Mouse (Mus musculus): ENCODE measurements around the gene Cd300a. TPM values are rescaled to one million over a fixed set of nuclear protein-coding genes. Genes with fewer than 3 reads are reported as not detected.

The Cd300a gene
- polyA plus RNA-seq, 1 experiment from 2014 or later: 1.0 TPM

DNA sequence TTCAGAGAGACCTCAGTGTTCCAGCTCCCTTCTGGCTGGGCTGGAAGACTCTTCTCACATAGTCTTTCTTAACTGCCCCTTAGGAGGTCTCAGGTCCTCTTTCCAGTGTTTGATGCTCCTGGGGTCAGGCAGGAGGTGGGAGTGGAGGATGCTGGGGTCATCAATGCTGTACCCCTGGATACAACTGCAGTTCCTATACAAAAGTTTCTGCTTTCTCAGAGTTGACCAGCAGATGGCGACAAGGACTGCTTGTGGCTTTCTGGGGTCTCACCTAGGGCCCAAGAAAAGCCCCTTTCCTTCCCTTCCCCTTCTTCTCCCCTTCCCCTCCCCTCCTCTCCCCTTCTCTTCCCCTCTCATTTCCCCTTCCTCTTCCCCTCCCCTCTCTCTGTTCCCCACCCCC lies 9.3 kb upstream of the Cd300a start:
- H3K4me1 ChIP-seq (ENCODE audit: control insufficient read depth, insufficient read depth, low read length): 0 out of 2 replicates have a peak, but pooled peaks cover 3% of the 10 kb centered on the region
- 0% methylated on average over 1 of the region's 1 CpGs for WGBS
- no peak overlapping the region for H3K27ac ChIP-seq (ENCODE audit: low read depth, low read length)
- no peak overlapping the region for H3K4me2 ChIP-seq (ENCODE audit: low read depth)
- no peaks in the 10 kb centered on the region for H3K27me3 ChIP-seq (ENCODE audit: control insufficient read depth, insufficient read depth, low read length)
- H3K4me3 ChIP-seq (ENCODE audit: low read depth, low read length): no peak overlapping the region
- ATAC-seq (ENCODE audit: insufficient read depth, low FRiP score, low TSS enrichment) (no peak), DNase-seq (ENCODE audit: low spot score) (peak; percentile 58)
- H3K36me3 ChIP-seq (ENCODE audit: control insufficient read depth, insufficient read depth, low read length): no peaks in the 10 kb centered on the region
- H3K9me3 ChIP-seq (ENCODE audit: control insufficient read depth, low read length): no peaks in the 10 kb centered on the region
- H3K9ac ChIP-seq (ENCODE audit: low read length): no peak overlapping the region

DNA sequence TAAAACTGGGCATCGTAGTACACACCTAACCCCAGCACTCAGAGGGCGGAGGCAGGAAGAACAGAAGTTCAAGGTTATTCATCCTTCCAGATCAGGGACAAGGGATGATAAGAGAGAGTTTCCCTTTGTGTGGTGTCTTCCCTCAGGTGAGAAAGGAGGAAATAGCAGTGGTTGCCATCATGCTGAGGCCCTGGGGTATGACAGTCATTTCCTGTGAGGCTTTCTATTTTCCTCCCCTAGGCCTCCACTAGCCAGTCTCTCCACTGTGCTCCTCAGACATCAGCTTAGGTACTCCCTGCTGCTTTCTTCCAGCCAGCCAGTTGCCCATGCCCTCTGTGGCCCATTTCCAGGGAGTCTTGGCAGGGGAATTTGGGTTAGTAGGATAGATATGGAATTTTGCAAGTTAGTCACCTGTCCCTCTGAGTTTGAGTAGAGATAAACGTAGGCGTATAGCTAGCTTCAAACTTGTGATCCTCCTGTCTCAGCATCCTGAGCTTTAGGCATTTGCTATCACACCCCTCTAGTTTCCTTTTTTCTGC lies 6.5 kb upstream of the Cd300a start:
- H3K9ac ChIP-seq (ENCODE audit: low read length): no peak overlapping the region
- no peak overlapping the region for H3K4me2 ChIP-seq (ENCODE audit: low read depth)
- H3K4me1 ChIP-seq (ENCODE audit: control insufficient read depth, insufficient read depth, low read length): no peaks in the 10 kb centered on the region
- no peaks in the 10 kb centered on the region for H3K27me3 ChIP-seq (ENCODE audit: control insufficient read depth, insufficient read depth, low read length)
- WGBS: 92% methylated on average over 4 of the region's 4 CpGs
- DNase-seq (ENCODE audit: low spot score) (no peak), ATAC-seq (ENCODE audit: insufficient read depth, low FRiP score, low TSS enrichment) (no peak)
- H3K4me3 ChIP-seq (ENCODE audit: low read depth, low read length): no peak overlapping the region
- H3K27ac ChIP-seq (ENCODE audit: low read depth, low read length): no peak overlapping the region
- H3K36me3 ChIP-seq (ENCODE audit: control insufficient read depth, insufficient read depth, low read length): no peaks in the 10 kb centered on the region
- no peaks in the 10 kb centered on the region for H3K9me3 ChIP-seq (ENCODE audit: control insufficient read depth, low read length)

GRCm38 (mm10) chr11:114884380-114885100 lies 5.3 kb upstream of the Cd300a start:
- Histone ChIP-seq H3K4me1 (ENCODE audit: control insufficient read depth, insufficient read depth, low read length) (no peaks in the 10 kb centered on the region), H3K36me3 (ENCODE audit: control insufficient read depth, insufficient read depth, low read length) (no peaks in the 10 kb centered on the region), H3K4me3 (ENCODE audit: low read depth, low read length) (no peak overlapping the region), H3K27me3 (ENCODE audit: control insufficient read depth, insufficient read depth, low read length) (no peaks in the 10 kb centered on the region), H3K4me2 (ENCODE audit: low read depth) (no peak overlapping the region), H3K27ac (ENCODE audit: low read depth, low read length) (no peak overlapping the region), H3K9me3 (ENCODE audit: control insufficient read depth, low read length) (no peaks in the 10 kb centered on the region), H3K9ac (ENCODE audit: low read length) (no peak overlapping the region)
- no peak for ATAC-seq (ENCODE audit: insufficient read depth, low FRiP score, low TSS enrichment)
- 90% methylated on average over 4 of the region's 4 CpGs for WGBS
- DNase-seq (ENCODE audit: low spot score): no peak

- no peak for DNase-seq (ENCODE audit: low spot score)
- Histone ChIP-seq H3K4me3 (ENCODE audit: low read depth, low read length) (no peak overlapping the region), H3K4me1 (ENCODE audit: control insufficient read depth, insufficient read depth, low read length) (no peaks in the 10 kb centered on the region), H3K27ac (ENCODE audit: low read depth, low read length) (no peak overlapping the region), H3K9me3 (ENCODE audit: control insufficient read depth, low read length) (no peaks in the 10 kb centered on the region), H3K27me3 (ENCODE audit: control insufficient read depth, insufficient read depth, low read length) (no peaks in the 10 kb centered on the region), H3K4me2 (ENCODE audit: low read depth) (no peak overlapping the region), H3K9ac (ENCODE audit: low read length) (no peak overlapping the region), H3K36me3 (ENCODE audit: control insufficient read depth, insufficient read depth, low read length) (no peaks in the 10 kb centered on the region)
- 60% methylated on average over 5 of the region's 5 CpGs for WGBS
- no peak for ATAC-seq (ENCODE audit: insufficient read depth, low FRiP score, low TSS enrichment)
Observed at GRCm38 (mm10) chr11:114890542-114890941, 701 bp downstream of the Cd300a start.

- Histone ChIP-seq H3K36me3 (ENCODE audit: control insufficient read depth, insufficient read depth, low read length) (no peaks in the 10 kb centered on the region), H3K4me2 (ENCODE audit: low read depth) (no peak overlapping the region), H3K9ac (ENCODE audit: low read length) (no peak overlapping the region), H3K27me3 (ENCODE audit: control insufficient read depth, insufficient read depth, low read length) (no peaks in the 10 kb centered on the region), H3K4me3 (ENCODE audit: low read depth, low read length) (no peak overlapping the region), H3K4me1 (ENCODE audit: control insufficient read depth, insufficient read depth, low read length) (no peaks in the 10 kb centered on the region), H3K9me3 (ENCODE audit: control insufficient read depth, low read length) (no peaks in the 10 kb centered on the region), H3K27ac (ENCODE audit: low read depth, low read length) (no peak overlapping the region)
- ATAC-seq (ENCODE audit: insufficient read depth, low FRiP score, low TSS enrichment) (no peak), DNase-seq (ENCODE audit: low spot score) (no peak)
- 87% methylated on average over 3 of the region's 3 CpGs for WGBS
Observed at GRCm38 (mm10) chr11:114896085-114896484, 6.2 kb downstream of the Cd300a start.

GRCm38 (mm10) chr11:114898026-114898425 lies 8.2 kb downstream of the Cd300a start:
- 44% methylated on average over 1 of the region's 1 CpGs for WGBS
- H3K9ac ChIP-seq (ENCODE audit: low read length): no peak overlapping the region
- DNase-seq (ENCODE audit: low spot score): no peak
- H3K9me3 ChIP-seq (ENCODE audit: control insufficient read depth, low read length): no peaks in the 10 kb centered on the region
- no peak overlapping the region for H3K4me2 ChIP-seq (ENCODE audit: low read depth)
- H3K36me3 ChIP-seq (ENCODE audit: control insufficient read depth, insufficient read depth, low read length): no peaks in the 10 kb centered on the region
- no peaks in the 10 kb centered on the region for H3K27me3 ChIP-seq (ENCODE audit: control insufficient read depth, insufficient read depth, low read length)
- H3K27ac ChIP-seq (ENCODE audit: low read depth, low read length): no peak overlapping the region
- no peak overlapping the region for H3K4me3 ChIP-seq (ENCODE audit: low read depth, low read length)
- ATAC-seq (ENCODE audit: insufficient read depth, low FRiP score, low TSS enrichment): no peak
- H3K4me1 ChIP-seq (ENCODE audit: control insufficient read depth, insufficient read depth, low read length): no peaks in the 10 kb centered on the region

GRCm38 (mm10) chr11:114903224-114903623 lies 13.4 kb downstream of the Cd300a start:
- Histone ChIP-seq H3K27ac (ENCODE audit: low read depth, low read length) (no peak overlapping the region), H3K4me3 (ENCODE audit: low read depth, low read length) (no peak overlapping the region), H3K9ac (ENCODE audit: low read length) (no peak overlapping the region), H3K4me2 (ENCODE audit: low read depth) (no peak overlapping the region), H3K36me3 (ENCODE audit: control insufficient read depth, insufficient read depth, low read length) (no peaks in the 10 kb centered on the region), H3K4me1 (ENCODE audit: control insufficient read depth, insufficient read depth, low read length) (no peaks in the 10 kb centered on the region), H3K27me3 (ENCODE audit: control insufficient read depth, insufficient read depth, low read length) (no peaks in the 10 kb centered on the region), H3K9me3 (ENCODE audit: control insufficient read depth, low read length) (no peaks in the 10 kb centered on the region)
- DNase-seq (ENCODE audit: low spot score) (no peak), ATAC-seq (ENCODE audit: insufficient read depth, low FRiP score, low TSS enrichment) (no peak)
- WGBS: 85% methylated on average over 4 of the region's 4 CpGs

DNA sequence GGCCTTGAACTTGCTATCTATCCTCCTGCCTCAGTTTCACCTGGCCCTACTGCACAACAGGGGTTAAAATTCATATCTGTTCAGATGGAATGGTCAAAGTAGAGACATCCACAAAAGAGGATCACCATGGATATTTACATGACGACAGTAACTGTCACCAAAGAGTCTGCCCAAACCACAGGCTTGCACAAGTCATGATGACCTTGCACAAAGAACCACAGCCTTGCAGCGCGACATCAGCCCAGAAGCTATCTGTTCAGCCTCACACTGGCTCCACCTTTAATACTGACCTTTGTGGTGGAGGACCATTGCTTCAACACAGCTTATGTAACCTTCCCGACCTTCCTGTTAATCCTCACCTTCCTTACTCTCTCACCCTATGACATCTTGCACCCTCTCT lies 17.7 kb downstream of the Cd300a start:
- Histone ChIP-seq H3K4me3 (ENCODE audit: low read depth, low read length) (no peak overlapping the region), H3K27ac (ENCODE audit: low read depth, low read length) (no peak overlapping the region), H3K4me1 (ENCODE audit: control insufficient read depth, insufficient read depth, low read length) (no peaks in the 10 kb centered on the region), H3K9ac (ENCODE audit: low read length) (no peak overlapping the region), H3K9me3 (ENCODE audit: control insufficient read depth, low read length) (no peaks in the 10 kb centered on the region), H3K36me3 (ENCODE audit: control insufficient read depth, insufficient read depth, low read length) (no peaks in the 10 kb centered on the region), H3K27me3 (ENCODE audit: control insufficient read depth, insufficient read depth, low read length) (no peaks in the 10 kb centered on the region), H3K4me2 (ENCODE audit: low read depth) (no peak overlapping the region)
- 74% methylated on average over 4 of the region's 4 CpGs for WGBS
- DNase-seq (ENCODE audit: low spot score): no peak
- no peak for ATAC-seq (ENCODE audit: insufficient read depth, low FRiP score, low TSS enrichment)

- H3K36me3 ChIP-seq (ENCODE audit: control insufficient read depth, insufficient read depth, low read length): no peaks in the 10 kb centered on the region
- H3K9me3 ChIP-seq (ENCODE audit: control insufficient read depth, low read length): no peaks in the 10 kb centered on the region
- DNase-seq (ENCODE audit: low spot score): no peak
- H3K4me3 ChIP-seq (ENCODE audit: low read depth, low read length): no peak overlapping the region
- no peak for ATAC-seq (ENCODE audit: insufficient read depth, low FRiP score, low TSS enrichment)
- no peak overlapping the region for H3K9ac ChIP-seq (ENCODE audit: low read length)
- no peak overlapping the region for H3K4me2 ChIP-seq (ENCODE audit: low read depth)
- no peaks in the 10 kb centered on the region for H3K4me1 ChIP-seq (ENCODE audit: control insufficient read depth, insufficient read depth, low read length)
- H3K27me3 ChIP-seq (ENCODE audit: control insufficient read depth, insufficient read depth, low read length): no peaks in the 10 kb centered on the region
- 59% methylated on average over 4 of the region's 4 CpGs for WGBS
- no peak overlapping the region for H3K27ac ChIP-seq (ENCODE audit: low read depth, low read length)
Observed at GRCm38 (mm10) chr11:114908086-114908485, 18.2 kb downstream of the Cd300a start.
